Mouse (Mus musculus) liver, embryonic 15.5 days (tissue): ENCODE measurements around the gene Fig4. TPM values are rescaled to one million over a fixed set of nuclear protein-coding genes. Genes with fewer than 3 reads are reported as not detected.

Experiments
- polyA plus RNA-seq: library from polyadenylated mRNA; unstranded; fragments of >200 nt; fragmentation: Nextera tagmentation; extraction: Ambion mirVana; gene quantifications from 2 replicates; pipeline ENCODE4 v1.2.1, GENCODE M21; 2015

Gene Fig4
- polyA plus RNA-seq, 1 experiment from 2014 or later: 7.4 TPM

Other genes with a start within 250 kb of the Fig4 start
- not detected in 2 replicates for gene Gpr6, start 231.0 kb downstream of the Fig4 start, polyA plus RNA-seq
- gene Ak9, start 720 bp upstream of the Fig4 start, polyA plus RNA-seq: not detected in 2 replicates
- 4.9 and 5.1 TPM in 2 replicates for gene Zbtb24, start 147.1 kb upstream of the Fig4 start, polyA plus RNA-seq
- 4.3 and 4.8 TPM in 2 replicates for gene Mical1, start 173.1 kb upstream of the Fig4 start, polyA plus RNA-seq
- 11.4 and 11.8 TPM in 2 replicates for gene Smpd2, start 187.1 kb upstream of the Fig4 start, polyA plus RNA-seq
- 0.12 and 0.20 TPM in 2 replicates for gene Ppil6, start 187.2 kb upstream of the Fig4 start, polyA plus RNA-seq
- 57.8 and 61.8 TPM in 2 replicates for gene Cd164, start 216.2 kb upstream of the Fig4 start, polyA plus RNA-seq